Mouse (Mus musculus) stomach, embryonic 16.5 days (tissue): ENCODE data around the gene Arf3. TPM values are rescaled to one million over a fixed set of nuclear protein-coding genes. Genes with fewer than 3 reads are reported as not detected.

ENCODE experiments used
- ATAC-seq: fragments of 200-750 bp; cut with Nextera tagmentation; 2 replicates; pipeline ENCODE4 v1.8.0; 2017; ENCODE audit warnings: moderate number of reproducible peaks, moderate TSS enrichment; ENCODE audit not compliant: insufficient read depth, low FRiP score
- H3K27ac ChIP-seq: fragments of 300-500 bp; sonication (generic); 2 replicates; pipeline ENCODE4 v1.5.1; 2014; ENCODE audit warnings: low read length
- H3K27me3 ChIP-seq: fragments of 300-500 bp; sonication (generic); 2 replicates; pipeline ENCODE4 v1.6.1; 2014; ENCODE audit warnings: low read length, control low read depth, mixed read lengths; ENCODE audit not compliant: control insufficient read depth, insufficient read depth
- H3K36me3 ChIP-seq: fragments of 300-500 bp; sonication (generic); 2 replicates; pipeline ENCODE4 v1.6.1; 2014; ENCODE audit warnings: low read length; ENCODE audit not compliant: control insufficient read depth, insufficient read depth
- H3K4me1 ChIP-seq: fragments of 300-500 bp; sonication (generic); 2 replicates; pipeline ENCODE4 v1.6.1; 2014; ENCODE audit warnings: low read length, control low read depth, mixed read lengths; ENCODE audit not compliant: control insufficient read depth, insufficient read depth
- H3K4me2 ChIP-seq: fragments of 300-500 bp; sonication (generic); 2 replicates; pipeline ENCODE4 v1.6.1; 2014; ENCODE audit warnings: low read depth, low read length, mixed read lengths
- H3K4me3 ChIP-seq: fragments of 300-500 bp; sonication (generic); replicated peaks from 2 replicates; pipeline ENCODE4 v1.5.1; 2014; ENCODE audit warnings: mild to moderate bottlenecking, low read length
- H3K9ac ChIP-seq: fragments of 300-500 bp; sonication (generic); 2 replicates; pipeline ENCODE4 v1.6.1; 2014; ENCODE audit warnings: low read length
- H3K9me3 ChIP-seq: fragments of 300-500 bp; sonication (generic); replicated peaks from 2 replicates; pipeline ENCODE4 v1.6.1; 2016; ENCODE audit warnings: low read length, control low read depth; ENCODE audit not compliant: control insufficient read depth
- WGBS: fragments of 180-500 bp; shearing (Covaris S2); extraction: QIAGEN DNeasy Blood & Tissue Kit; methylation state at CpG from one replicate; pipeline ENCODE4 v1.1.7; 2014; 5-methylcytosine and 5-hydroxymethylcytosine counted together
- polyA plus RNA-seq: library from polyadenylated mRNA; unstranded; fragments of >200 nt; fragmentation: Nextera tagmentation; extraction: Ambion mirVana; gene quantifications from 2 replicates; pipeline ENCODE4 v1.2.1, GENCODE M21; 2015

The Arf3 gene
- polyA plus RNA-seq, 1 experiment from 2014 or later: 38.0 TPM

DNA sequence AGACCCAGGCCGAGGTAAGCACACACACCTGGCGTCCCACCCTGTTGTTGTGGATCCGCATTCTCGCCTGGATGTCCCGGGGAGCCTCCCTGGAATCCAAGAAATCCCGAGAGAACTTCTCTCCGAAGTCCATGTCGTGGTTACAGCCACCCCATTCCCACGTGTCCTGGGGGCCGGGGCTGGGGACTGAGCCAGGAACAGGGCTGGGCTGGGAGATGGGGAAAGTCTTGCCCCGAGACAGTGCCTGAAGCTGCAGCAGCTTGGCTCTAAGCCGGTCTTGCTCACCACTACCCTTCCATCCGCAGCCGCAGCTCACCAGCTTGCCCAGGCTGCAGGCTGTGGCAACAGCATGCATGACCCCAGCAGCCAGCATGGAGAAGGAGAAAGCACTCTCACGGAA is 11.1 kb upstream of the Arf3 start:
- H3K4me3 ChIP-seq: no peak overlapping the region
- H3K4me1 ChIP-seq: peaks cover 29% of the 10 kb centered on the region
- H3K27me3 ChIP-seq: peaks cover 81% of the 10 kb centered on the region
- no peak overlapping the region for H3K9ac ChIP-seq
- no peaks in the 10 kb centered on the region for H3K36me3 ChIP-seq
- H3K9me3 ChIP-seq: no peaks in the 10 kb centered on the region
- 20% methylated on average over 15 of the region's 15 CpGs for WGBS
- no peak for ATAC-seq
- no peak overlapping the region for H3K4me2 ChIP-seq
- H3K27ac ChIP-seq: no peak overlapping the region

GRCm38 (mm10) chr15:98772511-98773211 is 9.6 kb upstream of the Arf3 start:
- Histone ChIP-seq H3K9ac (peak overlapping the region; percentile 54), H3K9me3 (no peaks in the 10 kb centered on the region), H3K4me2 (peak overlapping the region; percentile 50), H3K27ac (no peak overlapping the region), H3K36me3 (no peaks in the 10 kb centered on the region), H3K4me3 (peak overlapping the region; percentile 36), H3K27me3 (peaks cover 66% of the 10 kb centered on the region), H3K4me1 (peaks cover 19% of the 10 kb centered on the region)
- 2% methylated on average over 36 of the region's 36 CpGs for WGBS
- ATAC-seq: no peak

GRCm38 (mm10) chr15:98771813-98772425 is 8.9 kb upstream of the Arf3 start:
- 10% methylated on average over 12 of the region's 12 CpGs for WGBS

DNA sequence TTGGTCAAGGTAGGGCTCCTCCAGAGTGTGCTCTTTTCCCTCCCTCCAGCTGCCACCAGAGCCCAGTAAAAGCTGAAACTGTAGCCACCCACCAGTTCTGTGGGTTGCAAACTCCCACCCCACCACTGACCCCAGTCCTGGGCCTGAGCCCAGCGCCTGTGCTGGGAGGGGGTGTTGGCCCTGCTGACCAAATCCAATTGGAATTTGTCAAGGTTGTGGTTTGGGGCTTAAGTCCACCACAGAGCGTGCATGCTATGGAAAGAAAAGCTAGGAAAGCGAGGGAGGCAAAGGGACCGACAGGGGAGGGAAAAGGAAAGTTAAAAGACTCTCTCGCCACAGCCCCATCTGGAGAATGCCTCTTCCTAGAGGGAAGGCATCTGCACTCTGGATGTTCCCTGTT is 5.2 kb upstream of the Arf3 start:
- WGBS: 35% methylated on average over 5 of the region's 5 CpGs
- Histone ChIP-seq H3K4me3 (no peak overlapping the region), H3K4me2 (no peak overlapping the region), H3K9ac (no peak overlapping the region), H3K27me3 (peaks cover 24% of the 10 kb centered on the region), H3K9me3 (no peaks in the 10 kb centered on the region), H3K36me3 (no peaks in the 10 kb centered on the region), H3K4me1 (peaks cover 5% of the 10 kb centered on the region), H3K27ac (no peak overlapping the region)
- no peak for ATAC-seq

More at GRCm38 (mm10) chr15:98771813-98772425, 8.9 kb upstream of the Arf3 start:
- Histone ChIP-seq H3K4me1 (peaks cover 13% of the 10 kb centered on the region), H3K9ac (peak overlapping the region; percentile 54), H3K4me3 (peak overlapping the region; percentile 36), H3K27ac (no peak overlapping the region), H3K9me3 (no peaks in the 10 kb centered on the region), H3K4me2 (peak overlapping the region; percentile 50), H3K36me3 (no peaks in the 10 kb centered on the region), H3K27me3 (peaks cover 59% of the 10 kb centered on the region)
- no peak for ATAC-seq

DNA sequence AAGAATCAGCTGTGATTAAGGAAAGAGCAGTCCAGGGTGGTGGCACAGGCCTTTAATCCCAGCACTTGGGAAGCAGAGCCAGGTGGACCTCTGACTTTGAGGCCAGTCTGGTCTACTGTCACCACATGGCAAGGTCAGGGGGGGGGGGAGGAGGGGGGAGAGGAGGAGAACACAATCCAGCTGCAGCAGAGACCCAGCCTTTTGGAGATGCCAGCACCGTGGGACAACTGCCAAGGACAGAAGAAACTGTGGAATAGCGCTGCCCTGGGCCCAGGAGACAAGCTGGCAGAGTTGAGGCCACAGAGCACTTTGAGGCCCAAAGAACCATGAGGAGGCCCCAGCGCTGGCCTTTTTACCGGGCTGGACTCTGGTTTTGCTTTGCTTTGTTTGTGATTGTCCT is 2.9 kb upstream of the Arf3 start:
- H3K27me3 ChIP-seq: peaks cover 7% of the 10 kb centered on the region
- no peak overlapping the region for H3K9ac ChIP-seq
- H3K4me3 ChIP-seq: no peak overlapping the region
- no peak for ATAC-seq
- H3K27ac ChIP-seq: no peak overlapping the region
- H3K4me1 ChIP-seq: peaks cover 15% of the 10 kb centered on the region
- H3K4me2 ChIP-seq: no peak overlapping the region
- no peaks in the 10 kb centered on the region for H3K9me3 ChIP-seq
- H3K36me3 ChIP-seq: no peaks in the 10 kb centered on the region
- WGBS: 68% methylated on average over 4 of the region's 4 CpGs

GRCm38 (mm10) chr15:98762201-98762621 is 803 bp downstream of the Arf3 start:
- Histone ChIP-seq H3K9ac (peak overlapping the region; percentile 84), H3K36me3 (no peaks in the 10 kb centered on the region; the same call in 1 of the 2 replicates), H3K27me3 (no peaks in the 10 kb centered on the region), H3K4me3 (peak overlapping the region; percentile 97), H3K27ac (peak overlapping the region; percentile 86), H3K4me1 (peaks cover 15% of the 10 kb centered on the region), H3K9me3 (no peaks in the 10 kb centered on the region), H3K4me2 (peak overlapping the region; percentile 92)
- WGBS: under 1% methylated on average over 22 of the region's 24 CpGs
- ATAC-seq: peak; percentile 87

DNA sequence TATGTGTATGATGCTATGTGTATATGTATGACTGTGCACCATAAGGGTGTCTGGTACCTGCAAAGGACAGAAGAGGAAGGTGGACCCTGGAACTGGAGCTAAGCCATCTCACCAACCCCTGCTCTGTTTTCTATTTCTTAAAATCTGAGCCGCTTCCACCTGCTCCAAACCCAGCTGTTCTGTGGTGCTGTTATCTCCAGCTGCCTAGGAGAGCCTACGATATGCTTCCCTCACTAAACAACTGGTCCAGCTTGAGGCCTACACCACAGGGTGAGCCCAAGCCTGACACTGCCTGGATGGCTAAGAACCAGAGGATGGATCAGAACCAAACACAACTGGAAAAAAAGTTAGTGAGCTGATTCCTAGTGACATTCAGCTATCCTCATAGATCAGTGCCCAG is 8.9 kb downstream of the Arf3 start:
- Histone ChIP-seq H3K9me3 (no peaks in the 10 kb centered on the region), H3K9ac (no peak overlapping the region), H3K27ac (no peak overlapping the region), H3K4me1 (0 out of 2 replicates have a peak, but pooled peaks cover 5% of the 10 kb centered on the region), H3K4me3 (no peak overlapping the region), H3K27me3 (no peaks in the 10 kb centered on the region), H3K36me3 (no peaks in the 10 kb centered on the region; the same call in 1 of the 2 replicates), H3K4me2 (no peak overlapping the region)
- ATAC-seq: no peak
- 75% methylated on average over 2 of the region's 2 CpGs for WGBS

- no peak for ATAC-seq
- no peak overlapping the region for H3K27ac ChIP-seq
- peaks cover 8% of the 10 kb centered on the region for H3K4me1 ChIP-seq
- no peak overlapping the region for H3K9ac ChIP-seq
- no peak overlapping the region for H3K4me2 ChIP-seq
- WGBS: 69% methylated on average over 8 of the region's 8 CpGs
- H3K27me3 ChIP-seq: no peaks in the 10 kb centered on the region
- no peak overlapping the region for H3K4me3 ChIP-seq
- H3K9me3 ChIP-seq: no peaks in the 10 kb centered on the region
- H3K36me3 ChIP-seq: no peaks in the 10 kb centered on the region
Observed at GRCm38 (mm10) chr15:98753021-98753423, 10.0 kb downstream of the Arf3 start.

- Histone ChIP-seq H3K9ac (no peak overlapping the region), H3K4me3 (no peak overlapping the region), H3K9me3 (no peaks in the 10 kb centered on the region), H3K27ac (no peak overlapping the region), H3K27me3 (no peaks in the 10 kb centered on the region), H3K36me3 (no peaks in the 10 kb centered on the region), H3K4me1 (peaks cover 11% of the 10 kb centered on the region), H3K4me2 (no peak overlapping the region)
- 92% methylated on average over 2 of the region's 2 CpGs for WGBS
- no peak for ATAC-seq
Observed at GRCm38 (mm10) chr15:98749093-98749492, 13.9 kb downstream of the Arf3 start.
